Mouse (Mus musculus) lung, adult 2 months (tissue): ENCODE measurements around the gene Tnr.

ENCODE experiments used
- CTCF ChIP-seq: fragments of 200-500 bp; IDR thresholded peaks from 2 replicates; pipeline ENCODE4 v1.5.1; 2011; ENCODE audit warnings: mild to moderate bottlenecking, low read length, control low read depth; ENCODE audit not compliant: insufficient read depth
- POLR2A ChIP-seq: fragments of 200-500 bp; IDR thresholded peaks from 2 replicates; pipeline ENCODE4 v1.6.1; 2011; ENCODE audit warnings: low read depth, mild to moderate bottlenecking, control low read depth, low read length, borderline replicate concordance; ENCODE audit errors: extremely low read depth

- TF ChIP-seq CTCF, result no peak
- no peak for TF ChIP-seq POLR2A
These were observed 42.5 kb downstream of the Tnr start for GRCm38 (mm10) chr1:159566046-159566445.
